Mouse (Mus musculus): ENCODE results near the gene Fsd2.

- TF ChIP-seq CTCF (IDR thresholded peaks at IDR 0.05; ENCODE audit: low read depth), result no peak
- TF ChIP-seq EP300 (IDR thresholded peaks at IDR 0.05; ENCODE audit: low read depth), result no peak; the same call in 1 of the 2 replicates
Measured at GRCm38 (mm10) chr7:81523663-81524017, 43.1 kb downstream of the Fsd2 start.
